Mouse (Mus musculus): ENCODE measurements at regions not wholly inside any gene's neighbourhood (a gene's known extent, or its start where the extent isn't known, plus 50 kb on each side); places are given as distances from the start of the nearest gene placed in this dataset.

GRCm38 (mm10) chr10:91566116-91566774 lies 385.1 kb upstream of the Tmpo start:
- no peak for TF ChIP-seq CTCF (IDR thresholded peaks at IDR 0.05; ENCODE audit: borderline replicate concordance, extremely low read depth, insufficient read depth, insufficient read length)
- no peak for TF ChIP-seq POLR2A (IDR thresholded peaks at IDR 0.05; ENCODE audit: borderline replicate concordance, extremely low read depth, insufficient read depth, insufficient read length, poor library complexity, severe bottlenecking)
